Mouse (Mus musculus): ENCODE measurements around the gene Gm7030. TPM values are rescaled to one million over a fixed set of nuclear protein-coding genes. Genes with fewer than 3 reads are reported as not detected.
A peak's percentile ranks its signal among the peaks of the same experiment; 100 is the strongest.
"Not testable (repeated sequence)": the region's sequence is repeated elsewhere in the genome, so short reads cannot be mapped to it uniquely, and the experiment has no call there.

The Gm7030 gene
- total and polyA plus RNA-seq, 2 experiments, result not detected

GRCm38 (mm10) chr17:36131516-36132265 is 2.5 kb upstream of the Gm7030 start:
- DNase-seq (ENCODE audit: extremely low read depth, low read depth, low spot score), result no peak
- no peaks in the 10 kb centered on the region for H3K27me3 ChIP-seq (ENCODE audit: control insufficient read depth, insufficient read depth, low read length)
- WGBS, result 72% methylated on average over 5 of the region's 5 CpGs
- H3K27ac ChIP-seq (replicated peaks; ENCODE audit: insufficient read depth, low read depth, low read length), result no peak overlapping the region
- no peaks in the 10 kb centered on the region for H3K4me1 ChIP-seq (ENCODE audit: control insufficient read depth, insufficient read depth, low read length)
- TF ChIP-seq POLR2A (IDR thresholded peaks at IDR 0.05; ENCODE audit: extremely low read depth, insufficient read depth, low read length) (no peak), CTCF (IDR thresholded peaks at IDR 0.05; ENCODE audit: low read depth, low read length) (peak; percentile 10; the same call in 1 of the 2 replicates)
- H3K79me2 ChIP-seq (ENCODE audit: control insufficient read depth, insufficient read depth, low read length), result no peaks in the 10 kb centered on the region
- H3K36me3 ChIP-seq (ENCODE audit: control insufficient read depth, insufficient read depth, low read length), result no peaks in the 10 kb centered on the region
- H3K4me3 ChIP-seq (ENCODE audit: insufficient read depth, low read depth, low read length), result no peak overlapping the region
- H3K9ac ChIP-seq (ENCODE audit: low read depth, low read length), result no peak overlapping the region

GRCm38 (mm10) chr17:36128525-36128924 is 700 bp downstream of the Gm7030 start:
- H3K9ac ChIP-seq (ENCODE audit: low read depth, low read length); H3K27me3 ChIP-seq (ENCODE audit: control insufficient read depth, insufficient read depth, low read length); H3K79me2 ChIP-seq (ENCODE audit: control insufficient read depth, insufficient read depth, low read length); DNase-seq (ENCODE audit: extremely low read depth, low read depth, low spot score); H3K27ac ChIP-seq (replicated peaks; ENCODE audit: insufficient read depth, low read depth, low read length); H3K4me1 ChIP-seq (ENCODE audit: control insufficient read depth, insufficient read depth, low read length); H3K36me3 ChIP-seq (ENCODE audit: control insufficient read depth, insufficient read depth, low read length); H3K4me3 ChIP-seq (ENCODE audit: insufficient read depth, low read depth, low read length): not testable (repeated sequence)
- WGBS, result 71% methylated on average over 11 of the region's 13 CpGs

- not testable (repeated sequence) for H3K9ac ChIP-seq (ENCODE audit: low read depth, low read length); H3K27ac ChIP-seq (replicated peaks; ENCODE audit: insufficient read depth, low read depth, low read length); H3K36me3 ChIP-seq (ENCODE audit: control insufficient read depth, insufficient read depth, low read length); H3K4me3 ChIP-seq (ENCODE audit: insufficient read depth, low read depth, low read length); H3K4me1 ChIP-seq (ENCODE audit: control insufficient read depth, insufficient read depth, low read length); H3K27me3 ChIP-seq (ENCODE audit: control insufficient read depth, insufficient read depth, low read length); H3K79me2 ChIP-seq (ENCODE audit: control insufficient read depth, insufficient read depth, low read length); DNase-seq (ENCODE audit: extremely low read depth, low read depth, low spot score)
- 81% methylated on average over 3 of the region's 3 CpGs for WGBS
These were observed 5.1 kb downstream of the Gm7030 start for GRCm38 (mm10) chr17:36124111-36124510.

- H3K36me3 ChIP-seq (ENCODE audit: control insufficient read depth, insufficient read depth, low read length); H3K4me1 ChIP-seq (ENCODE audit: control insufficient read depth, insufficient read depth, low read length); H3K27me3 ChIP-seq (ENCODE audit: control insufficient read depth, insufficient read depth, low read length); H3K79me2 ChIP-seq (ENCODE audit: control insufficient read depth, insufficient read depth, low read length): not testable (repeated sequence)
- Histone ChIP-seq H3K9ac (ENCODE audit: low read depth, low read length) (peak within 1 kb of the TSS; percentile 70), H3K27ac (replicated peaks; ENCODE audit: insufficient read depth, low read depth, low read length) (peak within 1 kb of the TSS; percentile 80), H3K4me3 (ENCODE audit: insufficient read depth, low read depth, low read length) (peak within 1 kb of the TSS; percentile 60)
- peak; percentile 89 for DNase-seq (ENCODE audit: extremely low read depth, low read depth, low spot score)
- under 1% methylated on average over 8 of the region's 8 CpGs for WGBS
These were observed 7.7 kb downstream of the Gm7030 start, which contains the start of gene Gm19684 for GRCm38 (mm10) chr17:36121352-36122020. TSS of gene Gm19684 (plus strand) at chr17:36121678.

GRCm38 (mm10) chr17:36120839-36121238 is 8.4 kb downstream of the Gm7030 start:
- H3K4me1 ChIP-seq (ENCODE audit: control insufficient read depth, insufficient read depth, low read length); H3K79me2 ChIP-seq (ENCODE audit: control insufficient read depth, insufficient read depth, low read length); H3K27me3 ChIP-seq (ENCODE audit: control insufficient read depth, insufficient read depth, low read length); H3K36me3 ChIP-seq (ENCODE audit: control insufficient read depth, insufficient read depth, low read length); H3K27ac ChIP-seq (replicated peaks; ENCODE audit: insufficient read depth, low read depth, low read length); DNase-seq (ENCODE audit: extremely low read depth, low read depth, low spot score): not testable (repeated sequence)
- H3K9ac ChIP-seq (ENCODE audit: low read depth, low read length), result peak overlapping the region; percentile 62
- peak overlapping the region; percentile 60 for H3K4me3 ChIP-seq (ENCODE audit: insufficient read depth, low read depth, low read length)
- 11% methylated on average over 18 of the region's 18 CpGs for WGBS

GRCm38 (mm10) chr17:36116545-36116944 is 12.7 kb downstream of the Gm7030 start:
- not testable (repeated sequence) for H3K27ac ChIP-seq (replicated peaks; ENCODE audit: insufficient read depth, low read depth, low read length); H3K27me3 ChIP-seq (ENCODE audit: control insufficient read depth, insufficient read depth, low read length); H3K4me1 ChIP-seq (ENCODE audit: control insufficient read depth, insufficient read depth, low read length); H3K79me2 ChIP-seq (ENCODE audit: control insufficient read depth, insufficient read depth, low read length); H3K4me3 ChIP-seq (ENCODE audit: insufficient read depth, low read depth, low read length); H3K36me3 ChIP-seq (ENCODE audit: control insufficient read depth, insufficient read depth, low read length); H3K9ac ChIP-seq (ENCODE audit: low read depth, low read length)
- WGBS, result 39% methylated on average over 3 of the region's 3 CpGs
- DNase-seq (ENCODE audit: extremely low read depth, low read depth, low spot score), result peak; percentile 23

All from liver, adult 2 months (tissue).